Mouse (Mus musculus) hematopoietic stem cell, adult 5-6 weeks (primary cell): ENCODE data around the gene Mpeg1. TPM values are rescaled to one million over a fixed set of nuclear protein-coding genes. Genes with fewer than 3 reads are reported as not detected.
A peak's percentile ranks its signal among the peaks of the same experiment; 100 is the strongest.

Experiments used
- ATAC-seq, 2 experiments: fragments of 125-278 bp in 1 of 2; replicated peaks in 1 of 2; 2 replicates each; pipeline ENCODE4 v1.8.0; 2016 to 2017; ENCODE audit warnings: inconsistent platforms in 2 of 2, mild to moderate bottlenecking in 2 of 2, moderate number of reproducible peaks in 2 of 2, low read depth in 1 of 2, moderate TSS enrichment in 1 of 2; ENCODE audit not compliant: low FRiP score in 2 of 2, poor library complexity in 2 of 2, severe bottlenecking in 2 of 2, insufficient read depth in 1 of 2, low TSS enrichment in 1 of 2
- total RNA-seq: library from RNA; stranded (forward); fragments of 172-1452, 232-1000 nt; gene quantifications from 2 replicates; pipeline ENCODE4 v1.2.3, GENCODE M21; 2017

The Mpeg1 gene
- total RNA-seq, 1 experiment from 2014 or later, result 15.1 TPM

DNA sequence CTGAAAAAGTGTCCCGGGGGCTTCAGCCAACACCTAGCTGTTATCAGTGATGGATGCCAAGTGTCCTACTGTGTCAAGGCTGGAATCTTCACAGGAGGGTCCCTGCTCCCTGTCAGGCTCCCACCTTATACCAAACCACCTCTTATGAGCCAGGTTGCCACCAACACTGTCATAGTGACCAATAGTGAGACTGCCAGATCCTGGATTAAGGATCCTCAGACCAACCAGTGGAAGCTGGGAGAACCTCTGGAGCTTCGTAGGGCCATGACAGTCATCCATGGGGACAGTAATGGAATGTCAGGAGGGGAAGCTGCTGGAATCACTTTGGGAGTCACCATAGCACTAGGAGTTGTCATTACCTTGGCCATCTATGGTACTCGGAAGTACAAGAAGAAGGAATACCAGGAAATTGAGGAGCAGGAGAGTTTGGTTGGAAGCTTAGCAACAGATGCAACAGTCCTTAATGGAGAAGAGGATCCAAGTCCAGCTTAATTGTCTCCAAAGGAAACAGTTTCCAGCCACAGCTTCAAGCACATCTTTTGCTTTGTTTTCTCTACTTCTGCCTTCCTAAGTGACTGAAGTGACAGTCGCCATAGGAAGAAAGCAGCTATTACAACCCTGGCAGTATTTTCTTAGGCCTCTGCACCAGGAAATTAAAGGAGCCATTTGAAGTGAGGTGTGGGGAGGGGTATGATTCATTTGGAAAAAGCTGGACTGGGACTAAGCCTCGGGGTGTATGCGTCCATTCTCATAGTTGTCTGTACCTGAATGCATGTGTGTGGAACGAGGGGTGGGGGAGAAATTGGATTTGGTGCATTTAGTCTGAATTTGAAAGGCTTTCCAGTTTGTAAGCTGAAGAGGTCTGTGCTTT lies 2.5 kb downstream of the Mpeg1 start:
- ATAC-seq, result no peak

GRCm38 (mm10) chr19:12463722-12464035 lies 3.1 kb downstream of the Mpeg1 start:
- ATAC-seq, result peak in 1 of 2 experiments; percentile 41; a peak in 1 of 4 replicates

DNA sequence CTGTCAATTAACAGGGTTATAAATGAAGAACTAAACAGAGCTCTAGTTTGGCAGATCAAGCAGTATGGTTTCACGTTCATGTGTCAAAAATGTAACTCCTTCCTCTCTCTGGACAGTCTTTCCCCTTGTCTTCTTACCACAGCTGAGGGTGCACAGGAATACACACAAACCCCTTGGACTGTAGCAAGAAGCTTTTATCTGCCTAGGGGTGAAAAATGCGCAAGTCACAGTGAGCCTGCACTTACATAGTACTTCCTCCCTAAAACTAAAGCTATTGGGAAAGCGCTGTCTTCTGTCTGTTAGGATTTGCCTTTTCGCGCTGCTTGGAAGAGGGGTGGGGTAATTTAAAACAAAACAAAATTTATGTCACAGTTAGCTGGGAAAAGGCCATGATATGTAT lies 3.5 kb downstream of the Mpeg1 start:
- ATAC-seq, result peak; percentile 72 to 74

DNA sequence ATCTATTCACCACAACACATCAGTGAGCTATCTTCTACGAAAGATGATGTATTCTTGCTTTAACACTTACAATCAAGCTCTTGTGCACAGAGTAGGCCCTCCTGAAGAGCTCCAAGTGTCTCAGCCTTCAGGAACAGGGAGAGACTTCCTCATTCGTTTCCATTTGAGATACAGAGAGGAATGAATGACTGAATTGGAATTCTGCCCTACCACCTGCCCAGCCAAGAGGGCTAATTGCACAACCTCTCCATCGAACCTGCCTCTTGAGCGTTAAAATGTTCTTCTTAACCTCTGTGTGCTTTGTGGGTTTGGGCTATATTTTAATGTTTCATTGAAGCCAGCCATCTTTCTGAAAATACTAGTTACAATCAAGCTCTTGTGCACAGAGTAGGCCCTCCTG lies 4.1 kb downstream of the Mpeg1 start:
- no peak for ATAC-seq

- no peak for ATAC-seq
These were observed 5.1 kb downstream of the Mpeg1 start for GRCm38 (mm10) chr19:12465530-12466144.

DNA sequence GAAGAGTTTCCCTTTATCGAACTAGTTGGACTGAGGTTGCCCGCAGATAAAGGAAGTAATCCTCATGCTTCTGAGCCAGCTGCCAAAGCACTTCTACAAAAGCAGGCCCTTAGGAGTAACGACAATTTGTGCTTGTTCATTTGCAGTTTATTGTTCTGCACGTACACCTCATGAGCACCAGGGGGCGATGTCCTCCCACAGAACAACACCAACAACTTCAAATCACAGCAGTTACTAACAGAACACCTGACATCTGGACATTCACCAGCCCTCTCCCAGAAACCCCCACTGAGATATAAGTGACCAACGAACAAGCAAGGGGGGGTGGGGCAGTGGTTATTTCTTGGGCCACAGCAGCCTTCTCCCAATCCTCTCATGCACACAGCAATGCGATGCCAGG lies 5.6 kb downstream of the Mpeg1 start:
- ATAC-seq, result peak; percentile 57 to 71

GRCm38 (mm10) chr19:12467436-12467835 lies 6.9 kb downstream of the Mpeg1 start:
- ATAC-seq, result no peak

- no peak for ATAC-seq
These were observed 11.3 kb downstream of the Mpeg1 start for GRCm38 (mm10) chr19:12471866-12472265.

DNA sequence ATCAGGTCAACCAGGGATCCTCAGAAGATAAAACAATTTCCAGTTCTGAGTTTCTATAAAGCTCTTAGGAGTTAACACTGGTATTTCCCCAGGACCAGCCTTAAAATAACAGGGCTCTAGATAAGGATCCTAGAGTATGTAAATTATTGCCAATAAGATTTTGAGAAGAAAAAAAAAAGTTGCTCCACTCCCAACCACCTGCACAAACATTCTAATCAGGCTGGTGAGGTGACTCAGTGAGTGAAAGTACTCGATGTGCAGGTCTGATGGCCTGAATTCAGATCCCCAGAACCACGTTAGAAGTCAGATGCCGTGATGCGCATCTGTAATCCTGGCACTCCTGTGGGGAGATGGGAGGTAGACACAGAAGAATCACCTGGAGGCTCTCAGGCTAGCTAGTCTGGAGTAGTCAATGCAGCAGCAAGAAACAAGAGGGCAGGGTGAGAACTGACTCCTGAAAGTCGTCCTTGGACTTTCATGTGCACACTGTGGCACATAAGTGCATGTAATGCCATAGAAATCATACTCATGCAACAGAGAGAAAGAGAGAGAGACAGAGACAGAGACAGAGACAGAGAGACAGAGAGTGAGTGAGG lies 11.9 kb downstream of the Mpeg1 start:
- ATAC-seq, result no peak

DNA sequence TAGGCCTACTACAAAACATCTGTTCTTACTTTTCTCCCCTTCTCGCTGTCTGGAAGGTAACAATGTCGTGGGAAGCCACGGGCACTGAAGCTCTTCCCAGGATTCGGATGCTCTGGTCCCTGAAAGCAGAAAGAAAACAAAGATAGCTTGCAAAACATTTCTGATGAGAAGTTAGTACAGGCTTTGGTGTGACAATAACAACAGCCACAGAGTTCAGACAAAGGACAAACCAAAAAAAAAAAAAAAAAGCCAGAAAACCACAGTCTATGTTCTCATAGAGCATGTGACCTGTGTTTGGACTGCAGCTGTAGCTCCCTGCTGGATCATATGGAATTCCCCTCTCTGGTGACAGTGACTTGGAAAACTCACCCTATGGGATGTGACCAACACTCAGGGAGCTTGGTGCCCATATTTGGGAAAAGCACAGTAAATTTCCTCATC lies 12.6 kb downstream of the Mpeg1 start:
- ATAC-seq, result no peak

- ATAC-seq, result no peak
These were observed 13.4 kb downstream of the Mpeg1 start for GRCm38 (mm10) chr19:12473951-12474350.

DNA sequence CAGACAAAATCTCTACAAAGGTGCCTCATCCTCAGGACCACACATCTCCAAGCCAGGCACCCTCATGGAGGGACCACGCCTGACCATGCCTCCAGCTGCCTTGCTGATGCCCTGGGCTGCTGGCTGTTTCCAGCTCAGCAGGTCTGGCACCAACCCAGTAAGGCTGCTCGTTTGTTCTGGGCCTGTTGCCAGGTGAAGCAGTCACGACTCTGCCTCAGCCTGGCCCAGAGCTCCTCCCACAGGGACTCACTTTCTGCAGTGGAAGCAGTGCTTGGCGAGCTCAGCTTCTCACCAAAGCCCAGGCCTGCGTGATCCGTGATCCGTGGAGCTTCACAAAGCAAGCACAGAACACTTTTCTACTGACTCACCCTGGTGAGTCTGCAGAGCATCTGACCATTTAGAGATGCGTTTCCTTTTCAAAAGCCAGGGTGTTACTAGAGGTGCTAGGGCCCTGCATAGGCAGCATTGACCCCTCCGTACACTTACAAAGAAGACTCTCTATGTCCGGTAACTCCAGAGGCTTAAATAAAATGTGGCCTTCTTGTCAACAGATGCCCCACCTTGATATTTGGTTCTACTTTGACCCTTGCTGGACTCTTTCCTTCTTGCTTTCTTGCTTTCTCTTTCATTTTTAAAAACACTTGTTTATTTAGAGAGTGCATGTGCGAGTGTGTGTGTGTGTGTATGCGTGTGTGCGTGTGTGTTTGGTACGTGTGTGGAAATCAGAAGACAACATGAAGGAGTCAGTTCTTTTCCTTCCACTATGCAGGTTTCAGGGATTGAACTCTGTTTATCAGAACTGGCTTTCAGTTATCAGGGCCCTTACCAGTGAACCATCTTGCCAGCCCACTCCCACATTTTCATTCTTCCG lies 15.0 kb downstream of the Mpeg1 start:
- peak; percentile 90 to 93 for ATAC-seq

DNA sequence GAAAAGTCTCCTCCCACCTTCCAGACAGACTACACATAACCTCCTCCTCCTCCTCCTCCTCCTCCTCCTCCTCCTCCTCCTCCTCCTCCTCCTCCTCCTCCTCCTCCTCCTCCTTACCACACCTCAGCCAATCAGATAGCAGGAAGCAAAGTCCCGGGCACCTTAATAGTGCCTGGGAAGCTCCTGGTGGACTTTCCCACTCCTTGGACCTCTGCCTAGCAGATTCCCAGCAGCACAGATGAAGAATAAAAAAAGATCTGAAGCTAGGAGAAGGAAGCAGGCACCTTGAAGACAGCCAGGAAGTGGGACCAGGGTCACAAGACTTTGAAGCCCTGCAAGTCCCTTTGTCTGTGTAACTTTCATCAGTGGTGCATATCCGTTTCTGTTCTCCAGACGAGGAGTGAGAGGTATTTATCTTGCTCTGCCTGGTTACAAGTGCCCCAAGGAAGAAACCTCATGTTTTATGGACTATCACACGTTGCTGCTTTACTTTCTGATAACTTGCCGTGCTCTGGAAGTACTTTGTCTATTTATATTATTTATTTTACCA lies 16.2 kb downstream of the Mpeg1 start:
- no peak for ATAC-seq

DNA sequence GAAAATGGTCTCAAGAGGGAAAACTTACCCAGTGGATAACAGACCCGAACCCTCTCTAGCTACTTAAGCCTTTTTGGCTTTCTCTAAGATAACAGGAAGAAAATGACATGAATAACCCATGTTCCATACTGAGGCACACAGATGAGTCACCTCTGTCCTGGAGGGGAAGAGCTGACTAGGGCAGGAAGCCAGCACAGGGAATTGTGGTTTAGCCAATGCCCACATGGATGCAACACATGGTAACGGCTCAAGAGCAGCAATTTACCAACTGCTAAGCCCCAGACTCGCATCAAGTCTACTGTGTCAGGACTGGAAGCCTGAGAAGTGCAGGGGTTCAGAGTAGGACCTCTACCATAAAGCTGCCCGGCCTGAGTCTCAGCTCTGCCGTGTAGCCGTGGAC lies 17.8 kb downstream of the Mpeg1 start:
- peak; percentile 34 to 56 for ATAC-seq

GRCm38 (mm10) chr19:12483782-12484181 lies 23.2 kb downstream of the Mpeg1 start:
- no peak for ATAC-seq

DNA sequence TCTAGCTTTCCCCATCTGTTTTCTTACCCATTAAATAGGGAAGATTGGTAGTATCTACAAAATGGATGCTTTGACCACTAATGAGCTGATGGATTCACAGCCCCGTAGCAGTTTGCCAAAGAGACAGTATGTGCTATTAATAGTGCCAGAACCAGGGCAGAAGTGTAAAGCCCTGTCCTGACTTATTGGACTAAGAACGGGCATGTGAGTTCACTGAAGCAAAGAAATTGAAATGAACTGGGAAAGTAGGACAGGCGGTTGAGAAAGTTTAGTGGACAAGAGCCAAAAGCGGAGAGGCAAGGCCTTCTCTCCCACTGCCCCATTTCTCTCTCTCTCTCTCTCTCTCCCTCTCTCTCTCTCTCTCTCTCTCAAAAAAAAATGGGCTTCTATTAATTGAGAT lies 23.6 kb downstream of the Mpeg1 start:
- no peak for ATAC-seq

GRCm38 (mm10) chr19:12485223-12485622 lies 24.6 kb downstream of the Mpeg1 start:
- ATAC-seq, result no peak
